Mouse (Mus musculus): ENCODE measurements around the gene Itm2a. TPM values are rescaled to one million over a fixed set of nuclear protein-coding genes. Genes with fewer than 3 reads are reported as not detected.
A peak's percentile ranks its signal among the peaks of the same experiment; 100 is the strongest.

The Itm2a gene
- polyA plus RNA-seq (2015; fragmentation: Nextera tagmentation; extraction: Ambion mirVana): 233 and 254 TPM in 2 replicates

- WGBS: 23% methylated on average over 27 of the region's 30 CpGs
These were observed at the start of gene Itm2a for GRCm38 (mm10) chrX:107402915-107403912. Gene Itm2a, minus strand, starts transcription at chrX:107403376.

GRCm38 (mm10) chrX:107435887-107436286 is 32.7 kb upstream of the Itm2a start:
- no peaks in the 10 kb centered on the region for H3K27me3 ChIP-seq (replicated peaks)
- no peaks in the 10 kb centered on the region for H3K4me1 ChIP-seq
- no peak for ATAC-seq (ENCODE audit: low FRiP score)
- H3K9ac ChIP-seq (replicated peaks): no peak overlapping the region
- H3K4me2 ChIP-seq: no peak overlapping the region
- H3K36me3 ChIP-seq: no peaks in the 10 kb centered on the region
- no peaks in the 10 kb centered on the region for H3K9me3 ChIP-seq (replicated peaks)
- 3% methylated on average over 2 of the region's 2 CpGs for WGBS
- no peak overlapping the region for H3K4me3 ChIP-seq (replicated peaks)
- no peak overlapping the region for H3K27ac ChIP-seq (replicated peaks)

More at GRCm38 (mm10) chrX:107402915-107403912, at the start of gene Itm2a:
- peak within 1 kb of the TSS; percentile 50 for H3K4me3 ChIP-seq (replicated peaks)
- no peaks in the 10 kb centered on the region for H3K27me3 ChIP-seq (replicated peaks)
- ATAC-seq (ENCODE audit: low FRiP score): peak; percentile 91
- no peaks in the 10 kb centered on the region for H3K9me3 ChIP-seq (replicated peaks)
- peak within 1 kb of the TSS; percentile 69 for H3K4me2 ChIP-seq
- peak within 1 kb of the TSS; percentile 37 for H3K27ac ChIP-seq (replicated peaks)
- H3K9ac ChIP-seq (replicated peaks): peak within 1 kb of the TSS; percentile 53
- H3K4me1 ChIP-seq: no peaks in the 10 kb centered on the region
- H3K36me3 ChIP-seq: no peaks in the 10 kb centered on the region

GRCm38 (mm10) chrX:107421304-107421703 is 18.1 kb upstream of the Itm2a start:
- ATAC-seq (ENCODE audit: low FRiP score): no peak
- Histone ChIP-seq H3K9me3 (replicated peaks) (no peaks in the 10 kb centered on the region), H3K4me3 (replicated peaks) (no peak overlapping the region), H3K36me3 (no peaks in the 10 kb centered on the region), H3K27me3 (replicated peaks) (no peaks in the 10 kb centered on the region), H3K27ac (replicated peaks) (no peak overlapping the region), H3K4me1 (no peaks in the 10 kb centered on the region), H3K4me2 (no peak overlapping the region), H3K9ac (replicated peaks) (no peak overlapping the region)
- 87% methylated on average over 2 of the region's 2 CpGs for WGBS

GRCm38 (mm10) chrX:107417345-107417744 is 14.2 kb upstream of the Itm2a start:
- Histone ChIP-seq H3K4me1 (no peaks in the 10 kb centered on the region), H3K4me2 (no peak overlapping the region), H3K36me3 (no peaks in the 10 kb centered on the region), H3K4me3 (replicated peaks) (no peak overlapping the region), H3K9me3 (replicated peaks) (no peaks in the 10 kb centered on the region), H3K27ac (replicated peaks) (no peak overlapping the region), H3K9ac (replicated peaks) (no peak overlapping the region), H3K27me3 (replicated peaks) (no peaks in the 10 kb centered on the region)
- no peak for ATAC-seq (ENCODE audit: low FRiP score)
- WGBS: 24% methylated on average over 3 of the region's 3 CpGs

GRCm38 (mm10) chrX:107415999-107416398 is 12.8 kb upstream of the Itm2a start:
- 65% methylated on average over 1 of the region's 1 CpGs for WGBS
- no peak overlapping the region for H3K4me3 ChIP-seq (replicated peaks)

DNA sequence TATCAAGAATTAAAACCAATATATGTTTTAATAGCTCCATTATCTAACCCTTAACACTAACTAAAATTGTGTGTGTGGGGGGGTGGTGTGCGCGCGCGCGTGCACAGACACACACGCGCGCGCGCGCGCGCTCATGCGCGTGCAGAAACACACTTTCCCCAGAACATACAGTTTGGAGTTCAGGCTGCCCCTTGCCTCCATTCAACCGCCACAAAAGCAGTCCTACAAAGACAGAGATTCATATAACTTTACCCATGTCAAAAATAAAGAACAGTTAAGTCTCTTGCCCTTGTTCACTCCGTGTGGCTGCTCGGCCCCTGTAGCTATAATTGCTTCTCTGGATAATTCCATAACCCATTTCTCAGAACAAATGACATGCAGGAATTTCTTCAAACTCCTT is 695 bp downstream of the Itm2a start:
- ATAC-seq (ENCODE audit: low FRiP score): peak; percentile 50; the same call in 1 of the 2 replicates
- Histone ChIP-seq H3K4me2 (peak overlapping the region; percentile 69), H3K36me3 (no peaks in the 10 kb centered on the region), H3K4me1 (no peaks in the 10 kb centered on the region), H3K9ac (replicated peaks) (peak overlapping the region; percentile 53; the same call in 1 of the 2 replicates), H3K27ac (replicated peaks) (peak overlapping the region; percentile 37; the same call in 1 of the 2 replicates), H3K9me3 (replicated peaks) (no peaks in the 10 kb centered on the region), H3K27me3 (replicated peaks) (no peaks in the 10 kb centered on the region), H3K4me3 (replicated peaks) (peak overlapping the region; percentile 50)
- 29% methylated on average over 18 of the region's 18 CpGs for WGBS

More at GRCm38 (mm10) chrX:107415999-107416398, 12.8 kb upstream of the Itm2a start:
- Histone ChIP-seq H3K9ac (replicated peaks) (no peak overlapping the region), H3K27me3 (replicated peaks) (no peaks in the 10 kb centered on the region), H3K9me3 (replicated peaks) (no peaks in the 10 kb centered on the region), H3K36me3 (no peaks in the 10 kb centered on the region), H3K4me2 (no peak overlapping the region), H3K27ac (replicated peaks) (no peak overlapping the region), H3K4me1 (no peaks in the 10 kb centered on the region)
- ATAC-seq (ENCODE audit: low FRiP score): no peak

GRCm38 (mm10) chrX:107399087-107399486 is 4.1 kb downstream of the Itm2a start:
- Histone ChIP-seq H3K4me2 (no peak overlapping the region), H3K9ac (replicated peaks) (no peak overlapping the region), H3K27me3 (replicated peaks) (no peaks in the 10 kb centered on the region), H3K27ac (replicated peaks) (no peak overlapping the region), H3K4me3 (replicated peaks) (no peak overlapping the region), H3K4me1 (no peaks in the 10 kb centered on the region), H3K36me3 (no peaks in the 10 kb centered on the region), H3K9me3 (replicated peaks) (no peaks in the 10 kb centered on the region)
- WGBS: 90% methylated on average over 8 of the region's 8 CpGs
- ATAC-seq (ENCODE audit: low FRiP score): no peak

- 77% methylated on average over 3 of the region's 3 CpGs for WGBS
- H3K27me3 ChIP-seq (replicated peaks): no peaks in the 10 kb centered on the region
- H3K4me2 ChIP-seq: no peak overlapping the region
- H3K9ac ChIP-seq (replicated peaks): no peak overlapping the region
- H3K4me3 ChIP-seq (replicated peaks): no peak overlapping the region
- no peaks in the 10 kb centered on the region for H3K36me3 ChIP-seq
- H3K4me1 ChIP-seq: no peaks in the 10 kb centered on the region
- ATAC-seq (ENCODE audit: low FRiP score): no peak
- no peaks in the 10 kb centered on the region for H3K9me3 ChIP-seq (replicated peaks)
- H3K27ac ChIP-seq (replicated peaks): no peak overlapping the region
These were observed 9.9 kb downstream of the Itm2a start for GRCm38 (mm10) chrX:107393256-107393655.

DNA sequence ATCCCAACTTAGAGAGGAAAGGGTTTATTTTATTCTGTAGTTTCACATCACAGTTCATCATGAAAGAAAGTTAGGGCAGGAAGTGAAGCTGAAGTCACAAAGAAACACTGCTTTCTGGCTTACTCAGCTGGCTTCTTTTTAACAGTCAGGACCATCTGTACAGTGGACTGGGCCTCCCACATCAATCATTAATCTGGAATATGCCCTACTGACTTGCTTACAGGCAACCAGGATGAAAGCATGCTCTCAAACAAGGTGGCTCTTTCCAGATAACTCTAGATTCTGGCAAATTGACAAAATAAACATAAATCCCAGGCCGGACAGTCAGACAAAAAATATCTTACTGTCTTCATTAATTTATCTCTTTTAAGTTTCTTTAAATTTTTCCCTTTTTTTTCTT is 27.8 kb downstream of the Itm2a start:
- WGBS: 82% methylated on average over 1 of the region's 1 CpGs
- Histone ChIP-seq H3K4me3 (replicated peaks) (no peak overlapping the region), H3K27me3 (replicated peaks) (no peaks in the 10 kb centered on the region), H3K27ac (replicated peaks) (no peak overlapping the region), H3K36me3 (no peaks in the 10 kb centered on the region), H3K9me3 (replicated peaks) (no peaks in the 10 kb centered on the region), H3K4me1 (no peaks in the 10 kb centered on the region), H3K9ac (replicated peaks) (no peak overlapping the region), H3K4me2 (no peak overlapping the region)
- ATAC-seq (ENCODE audit: low FRiP score): no peak

Other genes with a start within 250 kb of the Itm2a start
- gene Gpr174, start 147.5 kb downstream of the Itm2a start, polyA plus RNA-seq (2015; fragmentation: Nextera tagmentation; extraction: Ambion mirVana): 0.34 TPM in 1 of 2 replicates, not detected in the other

All from neural tube, embryonic 15.5 days (tissue).